Mouse (Mus musculus): ENCODE measurements at regions not wholly inside any gene's neighbourhood (a gene's known extent, or its start where the extent isn't known, plus 50 kb on each side); places are given as distances from the start of the nearest gene placed in this dataset.

DNA sequence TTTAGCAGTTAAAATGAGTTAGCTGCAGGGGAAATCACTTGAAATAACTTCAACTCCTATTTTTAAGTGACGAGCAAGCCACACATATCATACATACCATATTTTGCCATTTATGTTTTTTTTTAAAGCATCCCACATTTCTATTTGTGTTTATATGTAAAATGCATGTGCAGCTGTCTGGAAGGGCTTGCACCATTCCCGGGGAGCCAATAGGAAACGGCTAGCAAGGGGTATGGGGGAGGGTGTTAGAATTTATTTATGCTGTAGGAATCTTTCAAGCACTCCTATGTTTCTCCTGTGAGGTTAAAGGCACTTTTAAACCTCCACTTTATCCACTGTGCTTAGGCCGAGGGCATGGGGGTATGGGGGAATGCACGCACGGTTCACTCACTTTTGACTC lies 168.1 kb upstream of the Nectin1 start:
- TF ChIP-seq POLR2A (IDR thresholded peaks at IDR 0.05; ENCODE audit: low read depth, low read length), result no peak
- no peak for TF ChIP-seq CTCF (conservative IDR thresholded peaks at IDR 0.05; ENCODE audit: insufficient read depth, insufficient read length, low read depth, low read length)

All from kidney, adult 2 months (tissue).